Mouse (Mus musculus) testis, adult 2 months (tissue): ENCODE results near the gene Alad.

Experiments
- CTCF ChIP-seq: fragments of 200-500 bp; IDR thresholded peaks from 2 replicates; pipeline ENCODE4 v1.5.1; 2012; ENCODE audit warnings: low read depth, mild to moderate bottlenecking, inconsistent platforms, low read length, moderate library complexity; ENCODE audit not compliant: control insufficient read depth, insufficient read depth, insufficient replicate concordance
- POLR2A ChIP-seq: fragments of 200-500 bp; IDR thresholded peaks from 2 replicates; pipeline ENCODE4 v1.6.1; 2012; ENCODE audit warnings: low read depth, mild to moderate bottlenecking, inconsistent platforms, low read length, moderate library complexity; ENCODE audit not compliant: control insufficient read depth

DNA sequence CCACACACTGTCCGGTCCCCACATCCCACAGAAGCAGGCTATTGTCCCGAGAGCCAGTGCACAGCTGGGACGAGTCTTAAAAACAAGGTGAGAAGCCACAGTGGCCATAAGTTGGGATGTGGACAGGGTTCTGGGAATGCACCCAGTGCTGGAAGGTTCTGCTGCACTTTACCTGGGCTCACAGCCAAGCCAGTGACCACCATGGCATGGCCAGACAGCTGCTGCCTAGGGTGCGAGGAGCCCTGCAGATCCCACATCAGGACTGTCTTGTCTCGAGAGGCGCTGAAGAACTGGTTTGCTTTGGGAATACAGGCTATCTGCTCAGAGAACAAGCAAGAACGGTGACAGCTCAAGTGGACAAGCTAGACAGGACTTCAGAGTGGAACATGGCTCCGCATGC, 59.4 kb downstream of the Alad start:
- no peak for TF ChIP-seq CTCF
- no peak for TF ChIP-seq POLR2A
